Mouse (Mus musculus): ENCODE data around the gene Ddx54.

Gene Ddx54

GRCm38 (mm10) chr5:120612442-120612821, at the start of gene Ddx54, which contains the start of gene Rita1:
Gene Ddx54 (plus strand): TSS chr5:120612739.
Gene Rita1 (minus strand): TSS chr5:120612589.
- CTCF ChIA-PET, result interaction anchor here (0.7 to 1.2 kb wide), 3 partner anchors 9 to 102 kb away, joined by 4 to 16 read pairs (median 9); no protein-coding TSS in a partner anchor

- CTCF ChIA-PET, result interaction anchor here (0.8 kb wide), 1 partner anchor 42 kb away, joined by 4 read pairs; no protein-coding TSS in a partner anchor
These were observed 49.3 kb upstream of the Ddx54 start for GRCm38 (mm10) chr5:120562956-120563913.

- CTCF ChIA-PET, result no interaction called here
These were observed 48.6 kb upstream of the Ddx54 start for GRCm38 (mm10) chr5:120563914-120564311.

- CTCF ChIA-PET, result interaction anchor here (1.0 kb wide), 1 partner anchor 15 kb away, joined by 4 read pairs; no protein-coding TSS in a partner anchor
These were observed 47.2 kb upstream of the Ddx54 start for GRCm38 (mm10) chr5:120565171-120565905.

- CTCF ChIA-PET, result no interaction called here
These were observed 46.4 kb upstream of the Ddx54 start for GRCm38 (mm10) chr5:120566101-120566500.

- CTCF ChIA-PET, result no interaction called here
These were observed 45.8 kb upstream of the Ddx54 start for GRCm38 (mm10) chr5:120566681-120567252.

- CTCF ChIA-PET, result no interaction called here
These were observed 45.3 kb upstream of the Ddx54 start for GRCm38 (mm10) chr5:120567253-120567701.

GRCm38 (mm10) chr5:120567761-120568211, 44.8 kb upstream of the Ddx54 start:
- CTCF ChIA-PET, result no interaction called here

GRCm38 (mm10) chr5:120568336-120568768, 44.2 kb upstream of the Ddx54 start:
- CTCF ChIA-PET, result no interaction called here

- CTCF ChIA-PET, result no interaction called here
These were observed 43.6 kb upstream of the Ddx54 start for GRCm38 (mm10) chr5:120568964-120569363.

- CTCF ChIA-PET, result interaction anchor here (0.6 kb wide), 1 partner anchor 64 kb away, joined by 4 read pairs; no protein-coding TSS in a partner anchor
These were observed 42.7 kb upstream of the Ddx54 start for GRCm38 (mm10) chr5:120569791-120570190.

GRCm38 (mm10) chr5:120570289-120570897, 42.1 kb upstream of the Ddx54 start:
- CTCF ChIA-PET, result interaction anchor here (0.6 kb wide), 1 partner anchor 65 kb away, joined by 4 read pairs; no protein-coding TSS in a partner anchor

GRCm38 (mm10) chr5:120571056-120571740, 41.3 kb upstream of the Ddx54 start:
- CTCF ChIA-PET, result no interaction called here

- CTCF ChIA-PET, result interaction anchor here (0.6 to 1.4 kb wide), 2 partner anchors 48 to 175 kb away, joined by 4 to 8 read pairs; partner anchors contain the start of gene Oas2
These were observed 38.0 kb upstream of the Ddx54 start for GRCm38 (mm10) chr5:120574469-120575063.

GRCm38 (mm10) chr5:120576781-120577301, 35.7 kb upstream of the Ddx54 start:
- CTCF ChIA-PET, result interaction anchor here (0.8 kb wide), 1 partner anchor 36 kb away, joined by 3 read pairs; no protein-coding TSS in a partner anchor

GRCm38 (mm10) chr5:120577935-120578441, 34.6 kb upstream of the Ddx54 start:
- CTCF ChIA-PET, result interaction anchor here (0.5 to 0.8 kb wide), 3 partner anchors 37 to 372 kb away, joined by 3 to 8 read pairs (median 3); no protein-coding TSS in a partner anchor

- CTCF ChIA-PET, result interaction anchor here (0.5 to 1.5 kb wide), 4 partner anchors 9 to 373 kb away, joined by 3 to 8 read pairs (median 4); partner anchors contain the start of genes Iqcd and Tpcn1
These were observed 33.9 kb upstream of the Ddx54 start for GRCm38 (mm10) chr5:120578504-120579081.

- CTCF ChIA-PET, result interaction anchor here (0.6 to 1.5 kb wide), 3 partner anchors 9 to 26 kb away, joined by 3 to 6 read pairs (median 3); partner anchors contain the start of genes Iqcd and Tpcn1
These were observed 33.2 kb upstream of the Ddx54 start for GRCm38 (mm10) chr5:120579211-120579897.
